Mouse (Mus musculus) kidney, adult 2 months (tissue): ENCODE measurements around the gene Abhd14a.

Experiments
- CTCF ChIP-seq: fragments of 200-500 bp; conservative IDR thresholded peaks from 2 replicates; pipeline ENCODE4 v1.5.1; 2011; ENCODE audit warnings: low read depth, mild to moderate bottlenecking, control low read depth, low read length, moderate library complexity, mixed read lengths; ENCODE audit not compliant: insufficient read depth, insufficient read length
- POLR2A ChIP-seq: fragments of 200-500 bp; IDR thresholded peaks from one replicate; pipeline ENCODE4 v1.6.1; 2011; ENCODE audit warnings: low read depth, low read length, control low read depth

DNA sequence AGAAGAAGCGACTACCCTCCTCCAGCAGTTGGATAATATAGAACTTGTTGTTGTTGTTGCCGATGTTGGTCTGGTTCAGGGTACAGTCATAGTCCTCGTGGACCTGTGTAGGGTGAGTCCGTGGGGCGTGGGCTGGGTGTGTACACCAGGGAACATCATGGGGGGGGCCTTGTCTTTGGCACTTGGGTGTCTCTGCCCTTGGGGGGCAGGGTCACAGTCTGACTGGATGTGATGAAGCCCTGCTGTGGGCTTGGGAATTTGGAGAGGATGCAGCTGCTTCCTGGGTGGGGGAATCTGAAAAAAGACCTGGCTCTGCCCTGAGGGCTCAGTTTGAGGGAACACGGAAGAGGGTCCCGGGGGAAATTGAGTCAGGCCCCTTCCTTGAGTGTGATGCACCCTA lies 27.6 kb upstream of the Abhd14a start:
- TF ChIP-seq POLR2A (no peak), CTCF (no peak)
